Mouse (Mus musculus) MEL (cell line): ENCODE results near the gene Gng12. TPM values are rescaled to one million over a fixed set of nuclear protein-coding genes. Genes with fewer than 3 reads are reported as not detected.

Experiments used
- DNase-seq: peaks from one replicate; pipeline ENCODE4 v3.0.0; 2011; ENCODE audit warnings: low read depth, low spot score
- H3K27ac ChIP-seq: 2 replicates; pipeline ENCODE4 v1.5.1; 2012; ENCODE audit warnings: low read depth, mild to moderate bottlenecking, control low read depth, low read length, moderate library complexity; ENCODE audit not compliant: control insufficient read depth
- H3K27me3 ChIP-seq, 2 experiments: fragments of 150-350 bp in 1 of 2; sonication (generic) in 1 of 2; 2 replicates each; pipeline ENCODE4 v1.6.1; 2012; ENCODE audit warnings: low read length in 2 of 2, mild to moderate bottlenecking in 2 of 2, improper control_type of control experiment in 1 of 2, moderate library complexity in 1 of 2; ENCODE audit not compliant: insufficient read depth in 2 of 2, control insufficient read depth in 1 of 2
- H3K36me3 ChIP-seq, 2 experiments: 2 replicates each; pipeline ENCODE4 v1.6.1; 2012 to 2014; ENCODE audit warnings: low read length in 2 of 2, improper control_type of control experiment in 1 of 2, inconsistent platforms in 1 of 2, mild to moderate bottlenecking in 1 of 2; ENCODE audit not compliant: insufficient read depth in 2 of 2, control insufficient read depth in 1 of 2
- H3K4me1 ChIP-seq, 2 experiments: fragments of 150-350 bp in 1 of 2; sonication (generic) in 1 of 2; 2 replicates each; pipeline ENCODE4 v1.6.1; 2012; ENCODE audit warnings: low read length in 2 of 2, improper control_type of control experiment in 1 of 2, mild to moderate bottlenecking in 1 of 2; ENCODE audit not compliant: insufficient read depth in 2 of 2, control insufficient read depth in 1 of 2
- H3K4me3 ChIP-seq, 2 experiments: fragments of 150-350 bp in 1 of 2; sonication (generic) in 1 of 2; 2 replicates each; pipeline ENCODE4 v1.5.1; 2012; ENCODE audit warnings: low read depth in 2 of 2, low read length in 2 of 2, mild to moderate bottlenecking in 2 of 2, moderate library complexity in 2 of 2, control low read depth in 1 of 2, improper control_type of control experiment in 1 of 2; ENCODE audit not compliant: control insufficient read depth in 1 of 2, insufficient read depth in 1 of 2
- H3K79me2 ChIP-seq: 2 replicates; pipeline ENCODE4 v1.6.1; 2012; ENCODE audit warnings: mild to moderate bottlenecking, low read length, moderate library complexity; ENCODE audit not compliant: control insufficient read depth, poor library complexity, insufficient read depth
- H3K9ac ChIP-seq: 2 replicates; pipeline ENCODE4 v1.6.1; 2012; ENCODE audit warnings: low read depth, mild to moderate bottlenecking, control low read depth, low read length, moderate library complexity; ENCODE audit not compliant: control insufficient read depth, poor library complexity, severe bottlenecking
- H3K9me3 ChIP-seq: fragments of 150-350 bp; sonication (generic); replicated peaks from 2 replicates; pipeline ENCODE4 v1.6.1; 2012; ENCODE audit warnings: mild to moderate bottlenecking, low read length, improper control_type of control experiment, moderate library complexity; ENCODE audit not compliant: insufficient read depth
- CHD1 ChIP-seq: IDR thresholded peaks from 2 replicates; pipeline ENCODE4 v1.6.1; 2012; ENCODE audit warnings: low read depth, mild to moderate bottlenecking, inconsistent platforms, low read length, improper control_type of control experiment
- CHD2 ChIP-seq: IDR thresholded peaks from 2 replicates; pipeline ENCODE4 v1.6.1; 2011; ENCODE audit warnings: low read length, improper control_type of control experiment
- EP300 ChIP-seq, 2 experiments: IDR thresholded peaks; 2 replicates each; pipeline ENCODE4 v1.6.1; 2011; ENCODE audit warnings: improper control_type of control experiment in 2 of 2, low read length in 2 of 2, low read depth in 1 of 2, mild to moderate bottlenecking in 1 of 2
- GABPA ChIP-seq: IDR thresholded peaks from 2 replicates; pipeline ENCODE4 v1.6.1; 2012; ENCODE audit warnings: low read depth, mild to moderate bottlenecking, inconsistent platforms, low read length, improper control_type of control experiment, moderate library complexity
- GATA1 ChIP-seq: IDR thresholded peaks from 2 replicates; pipeline ENCODE4 v1.6.1; 2011; ENCODE audit warnings: low read depth, low read length, improper control_type of control experiment
- MAZ ChIP-seq: IDR thresholded peaks from 2 replicates; pipeline ENCODE4 v1.6.1; 2012; ENCODE audit warnings: low read depth, mild to moderate bottlenecking, inconsistent platforms, low read length, improper control_type of control experiment
- MYB ChIP-seq: IDR thresholded peaks from 2 replicates; pipeline ENCODE4 v1.6.1; 2011; ENCODE audit warnings: mild to moderate bottlenecking, low read depth, low read length, improper control_type of control experiment
- NELFE ChIP-seq: IDR thresholded peaks from 2 replicates; pipeline ENCODE4 v1.6.1; 2011; ENCODE audit warnings: low read depth, low read length, improper control_type of control experiment
- NRF1 ChIP-seq: IDR thresholded peaks from 2 replicates; pipeline ENCODE4 v1.6.1; 2014; ENCODE audit warnings: low read depth, mild to moderate bottlenecking, inconsistent platforms, low read length, improper control_type of control experiment, moderate library complexity; ENCODE audit not compliant: poor library complexity, insufficient read depth, severe bottlenecking
- POLR2AphosphoS2 ChIP-seq: IDR thresholded peaks from 2 replicates; pipeline ENCODE4 v1.6.1; 2011; ENCODE audit warnings: low read length, improper control_type of control experiment
- POLR2AphosphoS5 ChIP-seq: IDR thresholded peaks from 2 replicates; pipeline ENCODE4 v1.6.1; 2012; ENCODE audit warnings: low read depth, borderline replicate concordance, mild to moderate bottlenecking, inconsistent platforms, low read length, moderate library complexity, mixed read lengths
- RAD21 ChIP-seq: IDR thresholded peaks from 2 replicates; pipeline ENCODE4 v1.6.1; 2011; ENCODE audit warnings: mild to moderate bottlenecking, low read depth, low read length, improper control_type of control experiment
- TAL1 ChIP-seq: IDR thresholded peaks from 2 replicates; pipeline ENCODE4 v1.6.1; 2012; ENCODE audit warnings: mild to moderate bottlenecking, inconsistent platforms, low read length, moderate library complexity, mixed read lengths
- USF1 ChIP-seq: IDR thresholded peaks from 2 replicates; pipeline ENCODE4 v1.6.1; 2014; ENCODE audit warnings: low read depth, mild to moderate bottlenecking, inconsistent platforms, low read length, improper control_type of control experiment, moderate library complexity
- ZKSCAN1 ChIP-seq: IDR thresholded peaks from 2 replicates; pipeline ENCODE4 v1.6.1; 2012; ENCODE audit warnings: low read depth, mild to moderate bottlenecking, inconsistent platforms, low read length, improper control_type of control experiment, moderate library complexity
- ZNF384 ChIP-seq: IDR thresholded peaks from 2 replicates; pipeline ENCODE4 v1.6.1; 2012; ENCODE audit warnings: low read depth, mild to moderate bottlenecking, inconsistent platforms, low read length, improper control_type of control experiment
- polyA plus RNA-seq, 2 experiments: library from polyadenylated mRNA; stranded (reverse) in 1 of 2; unstranded in 1 of 2; fragments of >175 nt in 1 of 2; fragments of >200 nt in 1 of 2; gene quantifications; 2 replicates each; pipeline versions ENCODE4 v1.2.1 to v1.2.4; 2012; ENCODE audit warnings: low replicate concordance in 2 of 2, low read depth in 1 of 2; ENCODE audit not compliant: insufficient read length in 2 of 2, insufficient read depth in 1 of 2, missing spikeins in 1 of 2
- total RNA-seq: library from RNA; depleted of rRNA; stranded (reverse); fragments of 300-350 nt; gene quantifications from 2 replicates; pipeline ENCODE4 v1.2.3, GENCODE M21; 2012

Gng12 gene
- total and polyA plus RNA-seq, 3 experiments = 16.8 to 44.0 TPM; not detected in 1

GRCm38 (mm10) chr6:66897994-66898393, 1.8 kb downstream of the Gng12 start:
- Histone ChIP-seq H3K27ac (no peak overlapping the region), H3K36me3 (peaks cover 0 to 37% of the 10 kb centered on the region in 2 experiments; a peak in 2 of 4 replicates), H3K9me3 (no peaks in the 10 kb centered on the region), H3K4me3 (peak overlapping the region; percentile 80 to 82; a peak in 3 of 4 replicates), H3K4me1 (peaks cover 25 to 29% of the 10 kb centered on the region in 2 experiments), H3K27me3 (no peaks in the 10 kb centered on the region), H3K9ac (peak overlapping the region; percentile 75), H3K79me2 (peaks cover 31% of the 10 kb centered on the region)
- TF ChIP-seq CHD2 (no peak), RAD21 (no peak), GABPA (no peak), POLR2AphosphoS5 (no peak), TAL1 (no peak), EP300 (IDR thresholded peaks at IDR 0.05; ENCODE audit: low read depth in 1 of 2, low read length in 2 of 2) (no peak), ZNF384 (no peak), MAZ (no peak), GATA1 (no peak), ZKSCAN1 (no peak), POLR2AphosphoS2 (no peak), NELFE (no peak), USF1 (no peak), MYB (no peak)
- DNase-seq = no peak

GRCm38 (mm10) chr6:66901926-66902325, 5.7 kb downstream of the Gng12 start:
- Histone ChIP-seq H3K79me2 (peaks cover 52% of the 10 kb centered on the region), H3K9me3 (no peaks in the 10 kb centered on the region), H3K27ac (no peak overlapping the region), H3K4me3 (no peak overlapping the region), H3K4me1 (peaks cover 42 to 55% of the 10 kb centered on the region in 2 experiments), H3K27me3 (no peaks in the 10 kb centered on the region), H3K36me3 (peaks cover 0 to 67% of the 10 kb centered on the region in 2 experiments; a peak in 2 of 4 replicates), H3K9ac (no peak overlapping the region)
- TF ChIP-seq ZNF384 (peak; percentile 33; the same call in 1 of the 2 replicates), GABPA (no peak), CHD1 (no peak), NRF1 (no peak), MYB (no peak), GATA1 (peak; percentile 25; the same call in 1 of the 2 replicates)
- no peak for DNase-seq
